Mouse (Mus musculus) limb, embryonic 11.5 days (tissue): ENCODE results near the gene Ppp1r1a. TPM values are rescaled to one million over a fixed set of nuclear protein-coding genes. Genes with fewer than 3 reads are reported as not detected.
A peak's percentile ranks its signal among the peaks of the same experiment; 100 is the strongest.

ENCODE experiments used
- ATAC-seq: fragments of 200-750 bp; cut with Nextera tagmentation; 2 replicates; pipeline ENCODE4 v1.8.0; 2017; ENCODE audit warnings: low read depth; ENCODE audit not compliant: insufficient number of reproducible peaks, low FRiP score, low TSS enrichment
- DNase-seq: peaks from one replicate; pipeline ENCODE4 v3.0.0-alpha.2; 2015; ENCODE audit warnings: low spot score
- H3K27ac ChIP-seq: fragments of 300-500 bp; sonication (generic); replicated peaks from 2 replicates; pipeline ENCODE4 v1.5.1; 2014; ENCODE audit warnings: low read depth, mild to moderate bottlenecking, low read length
- H3K27me3 ChIP-seq: fragments of 300-500 bp; sonication (generic); 2 replicates; pipeline ENCODE4 v1.6.1; 2014; ENCODE audit warnings: mild to moderate bottlenecking, low read length, mixed read lengths; ENCODE audit not compliant: control insufficient read depth, insufficient read depth
- H3K36me3 ChIP-seq: fragments of 300-500 bp; sonication (generic); 2 replicates; pipeline ENCODE4 v1.6.1; 2014; ENCODE audit warnings: mild to moderate bottlenecking, low read length, moderate library complexity, mixed read lengths; ENCODE audit not compliant: control insufficient read depth, insufficient read depth
- H3K4me1 ChIP-seq: fragments of 300-500 bp; sonication (generic); 2 replicates; pipeline ENCODE4 v1.6.1; 2014; ENCODE audit warnings: low read length, mixed read lengths; ENCODE audit not compliant: control insufficient read depth, insufficient read depth
- H3K4me2 ChIP-seq: fragments of 300-500 bp; sonication (generic); 2 replicates; pipeline ENCODE4 v1.6.1; 2014; ENCODE audit warnings: low read depth, mild to moderate bottlenecking, moderate library complexity; ENCODE audit not compliant: severe bottlenecking
- H3K4me3 ChIP-seq: fragments of 300-500 bp; sonication (generic); 2 replicates; pipeline ENCODE4 v1.5.1; 2014; ENCODE audit warnings: low read depth, low read length
- H3K9ac ChIP-seq: fragments of 300-500 bp; sonication (generic); 2 replicates; pipeline ENCODE4 v1.6.1; 2014; ENCODE audit warnings: mild to moderate bottlenecking, low read length
- H3K9me3 ChIP-seq: fragments of 300-500 bp; sonication (generic); 2 replicates; pipeline ENCODE4 v1.6.1; 2016; ENCODE audit warnings: low read length; ENCODE audit not compliant: control insufficient read depth
- WGBS: fragments of 180-500 bp; shearing (Covaris S2); extraction: QIAGEN DNeasy Blood & Tissue Kit; methylation state at CpG from one replicate; pipeline ENCODE4 v1.1.7; 2014; 5-methylcytosine and 5-hydroxymethylcytosine counted together
- polyA plus RNA-seq: library from polyadenylated mRNA; unstranded; fragments of >200 nt; fragmentation: Nextera tagmentation; extraction: Ambion mirVana; gene quantifications from 2 replicates; pipeline ENCODE4 v1.2.1, GENCODE M21; 2014

Ppp1r1a gene
- polyA plus RNA-seq, 1 experiment from 2014 or later, result 8.4 TPM

GRCm38 (mm10) chr15:103503660-103504059 lies 34.1 kb downstream of the Ppp1r1a start:
- Histone ChIP-seq H3K4me2 (peak overlapping the region; percentile 79), H3K9me3 (no peaks in the 10 kb centered on the region), H3K27me3 (peaks cover 15% of the 10 kb centered on the region), H3K27ac (no peak overlapping the region), H3K36me3 (no peaks in the 10 kb centered on the region; the same call in 1 of the 2 replicates), H3K4me3 (peak overlapping the region; percentile 45), H3K9ac (no peak overlapping the region), H3K4me1 (no peaks in the 10 kb centered on the region)
- DNase-seq (peak; percentile 34), ATAC-seq (no peak)
- 45% methylated on average over 12 of the region's 12 CpGs for WGBS

GRCm38 (mm10) chr15:103503251-103503600 lies 34.6 kb downstream of the Ppp1r1a start:
- peaks cover 15% of the 10 kb centered on the region for H3K27me3 ChIP-seq

GRCm38 (mm10) chr15:103502435-103503250 lies 35.2 kb downstream of the Ppp1r1a start, which contains the start of gene Pde1b:
Gene Pde1b, plus strand, starts transcription at chr15:103503034.
- Histone ChIP-seq H3K9me3 (no peaks in the 10 kb centered on the region), H3K4me2 (peak within 1 kb of the TSS; percentile 79), H3K27me3 (peaks cover 15% of the 10 kb centered on the region), H3K27ac (no peak within 1 kb of the TSS), H3K36me3 (no peaks in the 10 kb centered on the region; the same call in 1 of the 2 replicates), H3K9ac (peak within 1 kb of the TSS; percentile 58), H3K4me1 (peaks cover 8% of the 10 kb centered on the region), H3K4me3 (peak within 1 kb of the TSS; percentile 45)
- DNase-seq (peak; percentile 72), ATAC-seq (peak; percentile 71)
- under 1% methylated on average over 58 of the region's 63 CpGs for WGBS

More at GRCm38 (mm10) chr15:103503251-103503600, 34.6 kb downstream of the Ppp1r1a start:
- DNase-seq, result no peak
- WGBS, result 0% methylated on average over 12 of the region's 15 CpGs
- Histone ChIP-seq H3K9ac (peak overlapping the region; percentile 58), H3K36me3 (no peaks in the 10 kb centered on the region; the same call in 1 of the 2 replicates), H3K4me3 (peak overlapping the region; percentile 45), H3K4me2 (peak overlapping the region; percentile 79), H3K27ac (no peak overlapping the region), H3K4me1 (peaks cover 3% of the 10 kb centered on the region), H3K9me3 (no peaks in the 10 kb centered on the region)
- peak; percentile 70 for ATAC-seq

GRCm38 (mm10) chr15:103501186-103501585 lies 36.6 kb downstream of the Ppp1r1a start:
- Histone ChIP-seq H3K9me3 (no peaks in the 10 kb centered on the region), H3K27me3 (peaks cover 15% of the 10 kb centered on the region), H3K27ac (no peak overlapping the region), H3K4me3 (no peak overlapping the region), H3K4me1 (peaks cover 8% of the 10 kb centered on the region), H3K4me2 (no peak overlapping the region), H3K9ac (no peak overlapping the region), H3K36me3 (no peaks in the 10 kb centered on the region)
- 81% methylated on average over 2 of the region's 2 CpGs for WGBS
- ATAC-seq (no peak), DNase-seq (no peak)

GRCm38 (mm10) chr15:103500723-103501122 lies 37.1 kb downstream of the Ppp1r1a start:
- Histone ChIP-seq H3K27ac (no peak overlapping the region), H3K36me3 (no peaks in the 10 kb centered on the region), H3K4me3 (no peak overlapping the region), H3K4me1 (peaks cover 8% of the 10 kb centered on the region), H3K27me3 (peaks cover 15% of the 10 kb centered on the region), H3K4me2 (no peak overlapping the region), H3K9ac (no peak overlapping the region), H3K9me3 (no peaks in the 10 kb centered on the region)
- no peak for ATAC-seq
- WGBS, result 55% methylated on average over 1 of the region's 1 CpGs
- DNase-seq, result no peak

GRCm38 (mm10) chr15:103498157-103498556 lies 39.6 kb downstream of the Ppp1r1a start:
- no peak overlapping the region for H3K27ac ChIP-seq
- ATAC-seq, result peak; percentile 33; the same call in 1 of the 2 replicates
- H3K4me1 ChIP-seq, result peaks cover 8% of the 10 kb centered on the region

GRCm38 (mm10) chr15:103496204-103497140 lies 41.3 kb downstream of the Ppp1r1a start:
- peaks cover 8% of the 10 kb centered on the region for H3K4me1 ChIP-seq
- H3K4me3 ChIP-seq, result no peak overlapping the region
- no peak overlapping the region for H3K4me2 ChIP-seq
- WGBS, result 65% methylated on average over 10 of the region's 10 CpGs
- no peak overlapping the region for H3K9ac ChIP-seq
- no peak overlapping the region for H3K27ac ChIP-seq
- DNase-seq (no peak), ATAC-seq (no peak)
- no peaks in the 10 kb centered on the region for H3K9me3 ChIP-seq
- no peaks in the 10 kb centered on the region for H3K27me3 ChIP-seq
- no peaks in the 10 kb centered on the region for H3K36me3 ChIP-seq

More at GRCm38 (mm10) chr15:103498157-103498556, 39.6 kb downstream of the Ppp1r1a start:
- Histone ChIP-seq H3K4me2 (no peak overlapping the region), H3K36me3 (no peaks in the 10 kb centered on the region), H3K9ac (no peak overlapping the region), H3K27me3 (0 out of 2 replicates have a peak, but pooled peaks cover 2% of the 10 kb centered on the region), H3K4me3 (no peak overlapping the region), H3K9me3 (no peaks in the 10 kb centered on the region)
- 17% methylated on average over 3 of the region's 3 CpGs for WGBS
- DNase-seq, result no peak

- no peaks in the 10 kb centered on the region for H3K36me3 ChIP-seq
- DNase-seq (no peak), ATAC-seq (no peak)
- no peak overlapping the region for H3K27ac ChIP-seq
- no peaks in the 10 kb centered on the region for H3K9me3 ChIP-seq
- no peak overlapping the region for H3K4me2 ChIP-seq
- no peaks in the 10 kb centered on the region for H3K4me1 ChIP-seq
- H3K4me3 ChIP-seq, result no peak overlapping the region
- no peaks in the 10 kb centered on the region for H3K27me3 ChIP-seq
- WGBS, result 70% methylated on average over 4 of the region's 4 CpGs
- no peak overlapping the region for H3K9ac ChIP-seq
Observed at GRCm38 (mm10) chr15:103488336-103488735, 49.5 kb downstream of the Ppp1r1a start.
